ENCODE assay signal across 25 mouse cellular contexts in the genomic region with DNA sequence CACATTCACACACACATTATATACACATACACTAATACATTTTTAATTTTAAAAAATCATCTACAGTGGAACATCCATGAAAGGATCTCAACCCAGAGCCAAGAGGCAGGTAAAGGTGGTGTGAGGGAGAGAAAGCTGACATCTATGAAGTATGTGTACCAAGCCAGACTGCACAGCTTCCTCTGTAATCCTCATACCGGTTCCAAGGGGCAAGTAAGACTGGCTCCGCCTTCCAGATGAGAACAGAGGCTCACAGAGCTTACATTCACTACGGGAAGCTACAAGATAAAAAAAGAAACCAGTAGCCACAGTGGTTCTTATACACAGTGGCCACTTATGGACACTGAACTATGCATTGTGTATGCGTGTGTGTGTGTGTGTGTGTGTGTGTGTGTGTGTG. TPM values are rescaled to one million over a fixed set of nuclear protein-coding genes. Genes with fewer than 3 reads are reported as not detected.
A peak's percentile ranks its signal among the peaks of the same experiment; 100 is the strongest.
DNase-seq lines count a peak whose midpoint lies in the region; ATAC-seq and TF ChIP-seq lines count a peak whose summit lies in the region.
"Had no signal": no experiment of that assay in that cellular context is flagged by ENCODE, and none has a peak within 500 bp of the region (broad histone marks: within the 10 kb centered on the region; RNA-seq: fewer than 3 reads in every experiment).

No protein-coding gene starts in this region.

- no peaks in the 10 kb centered on the region for H3K36me3 ChIP-seq in embryonic facial prominence, embryonic 14.5 days (ENCODE audit: control insufficient read depth, insufficient read depth, low read length)
- no peaks in the 10 kb centered on the region for H3K36me3 ChIP-seq in embryonic facial prominence, embryonic 10.5 days (replicated peaks)
- no peaks in the 10 kb centered on the region for H3K36me3 ChIP-seq in intestine, embryonic 16.5 days (ENCODE audit: control insufficient read depth, insufficient read depth, low read length)
- no peaks in the 10 kb centered on the region for H3K36me3 ChIP-seq in stomach, postnatal 0 days (ENCODE audit: control insufficient read depth, insufficient read depth, low read length)
- no peaks in the 10 kb centered on the region for H3K36me3 ChIP-seq in midbrain, embryonic 11.5 days (ENCODE audit: control insufficient read depth, insufficient read depth, low read length)
- H3K36me3 ChIP-seq: embryonic facial prominence, embryonic 13.5 days; G1E; heart, embryonic 13.5 days; hindbrain, embryonic 12.5 days; hindbrain, embryonic 15.5 days had no signal

- DNase-seq in embryonic facial prominence, embryonic 14.5 days (ENCODE audit: low spot score), result no peak
- no peak for DNase-seq in embryonic facial prominence, embryonic 10.5 days (ENCODE audit: low spot score)
- DNase-seq in 416B (ENCODE audit: low read depth), result peak; percentile 43
- DNase-seq in stomach, postnatal 0 days (ENCODE audit: low spot score), result no peak
- no peak for DNase-seq in midbrain, embryonic 11.5 days (ENCODE audit: low spot score, missing footprints)
- no peak for DNase-seq in thymus, postnatal 0 days (ENCODE audit: low spot score)
- DNase-seq: adrenal gland, adult 2 months; adrenal gland, postnatal 14 days; B cell, adult 2 months; cerebellum, adult 11 months; cerebellum, adult 2 months; cerebellum, adult 9-11 months; forebrain, postnatal 0 days; gastrocnemius, adult 2 months; gastrocnemius, postnatal 14 days; heart, adult 18-20 months; heart, postnatal 14 days had no signal

- no peak overlapping the region for H3K4me3 ChIP-seq in embryonic facial prominence, embryonic 14.5 days (ENCODE audit: low read depth, low read length)
- no peak overlapping the region for H3K4me3 ChIP-seq in embryonic facial prominence, embryonic 10.5 days
- no peak overlapping the region for H3K4me3 ChIP-seq in intestine, embryonic 16.5 days (ENCODE audit: low read length)
- no peak overlapping the region for H3K4me3 ChIP-seq in stomach, postnatal 0 days (ENCODE audit: low read depth, low read length)
- H3K4me3 ChIP-seq in midbrain, embryonic 11.5 days (ENCODE audit: low read depth, low read length), result no peak overlapping the region
- H3K4me3 ChIP-seq: embryonic facial prominence, embryonic 13.5 days; gastrocnemius, adult 2 months; heart, embryonic 13.5 days; hindbrain, embryonic 12.5 days; hindbrain, embryonic 15.5 days had no signal

- WGBS in embryonic facial prominence, embryonic 14.5 days, result 54% methylated on average over 4 of the region's 4 CpGs
- WGBS in embryonic facial prominence, embryonic 10.5 days, result 62% methylated on average over 4 of the region's 4 CpGs
- WGBS in intestine, embryonic 16.5 days, result 44% methylated on average over 4 of the region's 4 CpGs
- WGBS in stomach, postnatal 0 days, result 42% methylated on average over 4 of the region's 4 CpGs
- 67% methylated on average over 4 of the region's 4 CpGs for WGBS in midbrain, embryonic 11.5 days

- no peaks in the 10 kb centered on the region for H3K9me3 ChIP-seq in embryonic facial prominence, embryonic 14.5 days (ENCODE audit: control insufficient read depth, low read length)
- no peaks in the 10 kb centered on the region for H3K9me3 ChIP-seq in embryonic facial prominence, embryonic 10.5 days
- H3K9me3 ChIP-seq in intestine, embryonic 16.5 days (ENCODE audit: control insufficient read depth, low read length), result no peaks in the 10 kb centered on the region
- H3K9me3 ChIP-seq in stomach, postnatal 0 days (ENCODE audit: control insufficient read depth, low read length), result no peaks in the 10 kb centered on the region
- no peaks in the 10 kb centered on the region for H3K9me3 ChIP-seq in midbrain, embryonic 11.5 days (ENCODE audit: control insufficient read depth, low read length)
- H3K9me3 ChIP-seq: embryonic facial prominence, embryonic 13.5 days; G1E; heart, embryonic 13.5 days; hindbrain, embryonic 12.5 days; hindbrain, embryonic 15.5 days had no signal

- no peak overlapping the region for H3K4me2 ChIP-seq in embryonic facial prominence, embryonic 14.5 days (ENCODE audit: low read depth, low read length)
- no peak overlapping the region for H3K4me2 ChIP-seq in intestine, embryonic 16.5 days (ENCODE audit: low read depth, low read length)
- H3K4me2 ChIP-seq in stomach, postnatal 0 days (replicated peaks; ENCODE audit: low read depth), result no peak overlapping the region
- H3K4me2 ChIP-seq in midbrain, embryonic 11.5 days, result no peak overlapping the region
- H3K4me2 ChIP-seq: embryonic facial prominence, embryonic 13.5 days; heart, embryonic 13.5 days; hindbrain, embryonic 12.5 days; hindbrain, embryonic 15.5 days had no signal

- TF ChIP-seq CTCF in stomach, postnatal 0 days (IDR thresholded peaks at IDR 0.05; ENCODE audit: low read depth), result no peak

- 0 out of 2 replicates have a peak, but pooled peaks have one; percentile 27 for ATAC-seq in embryonic facial prominence, embryonic 14.5 days (ENCODE audit: low read depth)
- ATAC-seq in intestine, embryonic 16.5 days, result peak; percentile 66
- ATAC-seq in stomach, postnatal 0 days (ENCODE audit: low FRiP score, low TSS enrichment), result 0 out of 2 replicates have a peak, but pooled peaks have one; percentile 57
- no peak for ATAC-seq in midbrain, embryonic 11.5 days (ENCODE audit: low FRiP score)
- ATAC-seq: forebrain, embryonic 14.5 days; forebrain, postnatal 0 days had no signal

- no peak for TF ChIP-seq EP300 in stomach, postnatal 0 days (optimal IDR thresholded peaks at IDR 0.05)

- 0 out of 2 replicates have a peak, but pooled peaks cover 3% of the 10 kb centered on the region for H3K27me3 ChIP-seq in embryonic facial prominence, embryonic 14.5 days (replicated peaks; ENCODE audit: control insufficient read depth, insufficient read depth, low read length)
- H3K27me3 ChIP-seq in embryonic facial prominence, embryonic 10.5 days (replicated peaks; ENCODE audit: low read depth, poor library complexity, severe bottlenecking), result peaks cover 25% of the 10 kb centered on the region
- no peaks in the 10 kb centered on the region for H3K27me3 ChIP-seq in intestine, embryonic 16.5 days (replicated peaks; ENCODE audit: control insufficient read depth, insufficient read depth, low read length)
- H3K27me3 ChIP-seq in stomach, postnatal 0 days (ENCODE audit: control insufficient read depth, insufficient read depth, low read length), result no peaks in the 10 kb centered on the region
- H3K27me3 ChIP-seq in midbrain, embryonic 11.5 days (ENCODE audit: control insufficient read depth, insufficient read depth, low read length), result peaks cover 12% of the 10 kb centered on the region
- H3K27me3 ChIP-seq: CH12.LX; hindbrain, embryonic 15.5 days had no signal

- no peak overlapping the region for H3K27ac ChIP-seq in embryonic facial prominence, embryonic 14.5 days (replicated peaks; ENCODE audit: low read depth, low read length)
- no peak overlapping the region for H3K27ac ChIP-seq in embryonic facial prominence, embryonic 10.5 days (replicated peaks)
- no peak overlapping the region for H3K27ac ChIP-seq in intestine, embryonic 16.5 days (ENCODE audit: low read length)
- H3K27ac ChIP-seq in stomach, postnatal 0 days (replicated peaks), result no peak overlapping the region
- no peak overlapping the region for H3K27ac ChIP-seq in midbrain, embryonic 11.5 days (ENCODE audit: low read depth, low read length)
- H3K27ac ChIP-seq: embryonic facial prominence, embryonic 13.5 days; gastrocnemius, adult 2 months; heart, embryonic 13.5 days; hindbrain, embryonic 12.5 days; hindbrain, embryonic 15.5 days had no signal

- no peak overlapping the region for H3K9ac ChIP-seq in embryonic facial prominence, embryonic 14.5 days (ENCODE audit: low read depth, low read length)
- no peak overlapping the region for H3K9ac ChIP-seq in intestine, embryonic 16.5 days (ENCODE audit: low read depth, low read length)
- H3K9ac ChIP-seq in stomach, postnatal 0 days (ENCODE audit: low read length), result no peak overlapping the region
- no peak overlapping the region for H3K9ac ChIP-seq in midbrain, embryonic 11.5 days (ENCODE audit: low read length)
- H3K9ac ChIP-seq: embryonic facial prominence, embryonic 13.5 days; forebrain, postnatal 0 days; heart, embryonic 13.5 days; hindbrain, embryonic 12.5 days; hindbrain, embryonic 15.5 days had no signal

- no peaks in the 10 kb centered on the region for H3K4me1 ChIP-seq in embryonic facial prominence, embryonic 14.5 days (ENCODE audit: control insufficient read depth, insufficient read depth, low read length)
- peaks cover 11% of the 10 kb centered on the region for H3K4me1 ChIP-seq in embryonic facial prominence, embryonic 10.5 days
- 0 out of 2 replicates have a peak, but pooled peaks cover 5% of the 10 kb centered on the region for H3K4me1 ChIP-seq in intestine, embryonic 16.5 days (ENCODE audit: control insufficient read depth, insufficient read depth, low read length)
- no peaks in the 10 kb centered on the region for H3K4me1 ChIP-seq in stomach, postnatal 0 days (replicated peaks; ENCODE audit: control insufficient read depth, insufficient read depth)
- 0 out of 2 replicates have a peak, but pooled peaks cover 4% of the 10 kb centered on the region for H3K4me1 ChIP-seq in midbrain, embryonic 11.5 days (ENCODE audit: control insufficient read depth, insufficient read depth, low read length)
- H3K4me1 ChIP-seq: hindbrain, embryonic 12.5 days had no signal

RNA-seq across cellular contexts. Expression of gene Esr2, which starts 2.5 kb away (rescaled TPM):
- polyA plus RNA-seq in embryonic facial prominence, embryonic 14.5 days (2014; fragmentation: Nextera tagmentation; extraction: Ambion mirVana), result 0.54 TPM in 1 of 2 replicates, not detected in the other
- 0.20 and 0.29 TPM in 2 replicates for polyA plus RNA-seq in embryonic facial prominence, embryonic 10.5 days (2016; fragmentation: Nextera tagmentation; extraction: Ambion mirVana)
- polyA plus RNA-seq in intestine, embryonic 16.5 days (2015; fragmentation: Nextera tagmentation; extraction: Ambion mirVana), result 0.04 and 0.05 TPM in 2 replicates
- 0.04 and 0.05 TPM in 2 replicates for polyA plus RNA-seq in stomach, postnatal 0 days (2015; fragmentation: Nextera tagmentation; extraction: Ambion mirVana)
- polyA plus RNA-seq in midbrain, embryonic 11.5 days (2014; fragmentation: Nextera tagmentation; extraction: Ambion mirVana), result 0.07 and 0.21 TPM in 2 replicates
- polyA plus RNA-seq in thymus, postnatal 0 days (2015; fragmentation: Nextera tagmentation; extraction: Ambion mirVana), result 0.05 TPM in 1 of 2 replicates, not detected in the other
- polyA plus RNA-seq: adrenal gland, adult 2 months; G1E had no signal
